Mouse (Mus musculus): ENCODE results near the gene Fam192a. TPM values are rescaled to one million over a fixed set of nuclear protein-coding genes. Genes with fewer than 3 reads are reported as not detected.

Gene Fam192a
- polyA plus RNA-seq, 1 experiment from 2014 or later: 52.9 TPM

DNA sequence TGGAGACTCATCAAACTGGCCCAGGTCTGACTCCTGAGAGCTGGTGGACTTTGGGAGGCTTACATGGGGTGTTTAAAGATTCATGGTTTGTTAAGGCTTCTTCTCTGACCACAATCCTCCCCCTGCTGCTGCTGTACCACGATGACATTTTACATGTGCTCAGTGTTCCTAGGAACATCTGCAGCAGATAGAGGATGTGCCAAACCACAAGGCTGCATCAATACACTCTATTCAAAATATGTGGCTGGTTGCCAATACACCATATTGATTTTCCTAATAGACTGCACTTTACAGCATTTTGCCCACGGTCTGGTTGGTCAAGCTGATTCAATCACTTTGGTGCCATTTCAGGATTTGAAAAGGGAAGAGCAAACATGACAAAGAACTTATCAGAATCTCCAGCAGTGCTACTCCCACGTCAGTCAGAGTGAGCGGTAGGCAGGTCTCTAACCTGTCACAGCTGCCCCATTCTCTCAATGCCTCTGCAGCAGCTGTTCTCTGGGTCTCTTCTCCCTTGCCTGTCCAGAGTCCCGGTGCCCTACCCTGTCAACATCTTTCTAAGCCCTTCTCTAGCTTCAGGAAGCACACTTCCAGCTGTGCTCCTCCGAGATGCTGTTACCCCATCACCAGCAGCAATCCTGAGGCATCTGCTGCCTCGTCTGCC lies 19.8 kb downstream of the Fam192a start:
- no peaks in the 10 kb centered on the region for H3K27me3 ChIP-seq (ENCODE audit: control insufficient read depth, insufficient read depth, low read depth, low read length)
- no peak overlapping the region for H3K9ac ChIP-seq (ENCODE audit: low read length)
- peaks cover 52% of the 10 kb centered on the region for H3K36me3 ChIP-seq (ENCODE audit: control insufficient read depth, insufficient read depth, low read length)
- ATAC-seq (ENCODE audit: low read depth): no peak
- no peaks in the 10 kb centered on the region for H3K4me1 ChIP-seq (replicated peaks; ENCODE audit: control insufficient read depth, insufficient read depth, low read length)
- no peaks in the 10 kb centered on the region for H3K9me3 ChIP-seq (ENCODE audit: control insufficient read depth, low read length)
- H3K4me2 ChIP-seq (ENCODE audit: low read depth, low read length): no peak overlapping the region
- no peak overlapping the region for H3K4me3 ChIP-seq (ENCODE audit: low read length)
- WGBS: 86% methylated on average over 7 of the region's 7 CpGs
- H3K27ac ChIP-seq (ENCODE audit: low read length): no peak overlapping the region

DNA sequence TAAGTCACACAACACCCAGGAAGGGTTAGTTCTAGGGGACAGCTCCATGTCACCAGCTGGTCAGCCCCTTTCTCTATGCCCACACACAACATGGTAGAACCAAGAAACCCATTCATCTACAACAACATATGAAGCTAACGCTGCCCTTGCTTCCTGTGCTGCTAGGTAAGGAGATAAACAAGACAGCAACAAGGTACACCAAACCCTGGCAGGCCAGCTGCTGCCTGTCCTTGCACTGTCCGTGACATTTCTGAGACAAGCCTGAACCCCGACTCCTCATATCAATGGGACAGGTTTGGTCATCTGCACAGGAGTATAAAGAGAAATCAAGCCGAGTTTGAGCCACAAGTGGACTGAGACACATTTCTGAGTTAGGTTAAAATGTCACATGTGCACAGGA lies 26.6 kb downstream of the Fam192a start:
- H3K27me3 ChIP-seq (ENCODE audit: control insufficient read depth, insufficient read depth, low read depth, low read length): no peaks in the 10 kb centered on the region
- H3K4me2 ChIP-seq (ENCODE audit: low read depth, low read length): no peak overlapping the region
- H3K4me3 ChIP-seq (ENCODE audit: low read length): no peak overlapping the region
- no peak for ATAC-seq (ENCODE audit: low read depth)
- no peak overlapping the region for H3K27ac ChIP-seq (ENCODE audit: low read length)
- peaks cover 23% of the 10 kb centered on the region for H3K36me3 ChIP-seq (ENCODE audit: control insufficient read depth, insufficient read depth, low read length)
- H3K9ac ChIP-seq (ENCODE audit: low read length): no peak overlapping the region
- H3K4me1 ChIP-seq (replicated peaks; ENCODE audit: control insufficient read depth, insufficient read depth, low read length): no peaks in the 10 kb centered on the region
- WGBS: 87% methylated on average over 4 of the region's 4 CpGs
- H3K9me3 ChIP-seq (ENCODE audit: control insufficient read depth, low read length): no peaks in the 10 kb centered on the region

GRCm38 (mm10) chr8:94574159-94574907 lies 27.5 kb downstream of the Fam192a start:
- Histone ChIP-seq H3K27ac (ENCODE audit: low read length) (no peak overlapping the region), H3K9me3 (ENCODE audit: control insufficient read depth, low read length) (no peaks in the 10 kb centered on the region), H3K9ac (ENCODE audit: low read length) (no peak overlapping the region), H3K27me3 (ENCODE audit: control insufficient read depth, insufficient read depth, low read depth, low read length) (no peaks in the 10 kb centered on the region), H3K36me3 (ENCODE audit: control insufficient read depth, insufficient read depth, low read length) (peaks cover 23% of the 10 kb centered on the region), H3K4me3 (ENCODE audit: low read length) (no peak overlapping the region), H3K4me2 (ENCODE audit: low read depth, low read length) (no peak overlapping the region), H3K4me1 (replicated peaks; ENCODE audit: control insufficient read depth, insufficient read depth, low read length) (no peaks in the 10 kb centered on the region)
- WGBS: 85% methylated on average over 16 of the region's 16 CpGs
- ATAC-seq (ENCODE audit: low read depth): no peak

GRCm38 (mm10) chr8:94571896-94572295 lies 29.9 kb downstream of the Fam192a start:
- H3K4me1 ChIP-seq (replicated peaks; ENCODE audit: control insufficient read depth, insufficient read depth, low read length): no peaks in the 10 kb centered on the region
- 77% methylated on average over 2 of the region's 2 CpGs for WGBS
- no peak overlapping the region for H3K4me3 ChIP-seq (ENCODE audit: low read length)
- H3K36me3 ChIP-seq (ENCODE audit: control insufficient read depth, insufficient read depth, low read length): peaks cover 8% of the 10 kb centered on the region
- H3K4me2 ChIP-seq (ENCODE audit: low read depth, low read length): no peak overlapping the region
- H3K9me3 ChIP-seq (ENCODE audit: control insufficient read depth, low read length): no peaks in the 10 kb centered on the region
- no peak overlapping the region for H3K9ac ChIP-seq (ENCODE audit: low read length)
- no peaks in the 10 kb centered on the region for H3K27me3 ChIP-seq (ENCODE audit: control insufficient read depth, insufficient read depth, low read depth, low read length)
- no peak overlapping the region for H3K27ac ChIP-seq (ENCODE audit: low read length)
- no peak for ATAC-seq (ENCODE audit: low read depth)

DNA sequence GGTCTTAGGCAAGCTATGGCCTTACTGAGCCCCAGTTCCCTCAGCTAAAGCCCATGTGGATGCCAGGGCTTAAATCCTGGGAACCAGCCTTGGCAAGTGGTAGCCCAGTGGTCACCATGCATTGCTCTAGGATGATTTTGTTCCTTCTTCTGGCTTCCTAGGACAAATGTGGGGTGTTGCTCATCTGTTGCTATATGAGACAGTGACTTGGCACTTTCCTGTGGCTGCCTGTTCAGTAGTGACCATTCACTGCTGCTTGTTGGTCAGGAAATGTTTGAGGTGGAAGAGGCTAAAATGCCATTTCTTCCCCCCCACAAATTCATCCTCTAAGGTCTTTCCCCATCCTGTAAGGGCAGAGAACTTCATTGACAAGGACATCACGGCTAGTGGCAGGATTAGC lies 32.4 kb downstream of the Fam192a start:
- Histone ChIP-seq H3K27me3 (ENCODE audit: control insufficient read depth, insufficient read depth, low read depth, low read length) (no peaks in the 10 kb centered on the region), H3K4me2 (ENCODE audit: low read depth, low read length) (no peak overlapping the region), H3K4me3 (ENCODE audit: low read length) (no peak overlapping the region), H3K9ac (ENCODE audit: low read length) (no peak overlapping the region), H3K9me3 (ENCODE audit: control insufficient read depth, low read length) (no peaks in the 10 kb centered on the region), H3K27ac (ENCODE audit: low read length) (no peak overlapping the region), H3K4me1 (replicated peaks; ENCODE audit: control insufficient read depth, insufficient read depth, low read length) (no peaks in the 10 kb centered on the region), H3K36me3 (ENCODE audit: control insufficient read depth, insufficient read depth, low read length) (peaks cover under 1% of the 10 kb centered on the region; the same call in 1 of the 2 replicates)
- no peak for ATAC-seq (ENCODE audit: low read depth)
- 73% methylated on average over 1 of the region's 1 CpGs for WGBS

DNA sequence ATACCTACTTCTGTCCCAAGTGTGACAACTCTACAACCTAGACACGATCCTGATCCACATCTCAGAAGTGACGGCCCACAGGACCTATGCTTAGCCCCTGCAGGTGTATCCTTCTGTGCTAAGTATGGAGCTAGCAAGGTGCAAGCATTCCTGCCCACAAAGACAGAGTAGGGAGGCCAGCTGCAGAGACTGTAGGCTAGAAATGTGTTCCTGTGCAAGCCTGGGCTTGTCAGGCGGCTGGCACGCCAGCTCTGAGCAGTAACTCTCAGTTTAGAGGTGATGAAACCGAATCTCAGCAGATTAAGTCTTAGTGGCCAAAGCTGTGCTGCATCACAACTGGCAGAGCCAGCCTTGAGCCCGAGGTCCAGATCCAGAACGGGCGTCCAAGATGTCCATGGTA lies 33.7 kb downstream of the Fam192a start:
- WGBS: 79% methylated on average over 8 of the region's 8 CpGs
- Histone ChIP-seq H3K4me3 (ENCODE audit: low read length) (no peak overlapping the region), H3K9ac (ENCODE audit: low read length) (no peak overlapping the region), H3K4me2 (ENCODE audit: low read depth, low read length) (no peak overlapping the region), H3K27me3 (ENCODE audit: control insufficient read depth, insufficient read depth, low read depth, low read length) (no peaks in the 10 kb centered on the region), H3K9me3 (ENCODE audit: control insufficient read depth, low read length) (no peaks in the 10 kb centered on the region), H3K4me1 (replicated peaks; ENCODE audit: control insufficient read depth, insufficient read depth, low read length) (no peaks in the 10 kb centered on the region), H3K27ac (ENCODE audit: low read length) (no peak overlapping the region), H3K36me3 (ENCODE audit: control insufficient read depth, insufficient read depth, low read length) (no peaks in the 10 kb centered on the region; the same call in 1 of the 2 replicates)
- ATAC-seq (ENCODE audit: low read depth): no peak

GRCm38 (mm10) chr8:94567159-94567849 lies 34.5 kb downstream of the Fam192a start:
- Histone ChIP-seq H3K9ac (ENCODE audit: low read length) (no peak overlapping the region), H3K27me3 (ENCODE audit: control insufficient read depth, insufficient read depth, low read depth, low read length) (no peaks in the 10 kb centered on the region), H3K36me3 (ENCODE audit: control insufficient read depth, insufficient read depth, low read length) (no peaks in the 10 kb centered on the region), H3K4me1 (replicated peaks; ENCODE audit: control insufficient read depth, insufficient read depth, low read length) (no peaks in the 10 kb centered on the region), H3K4me3 (ENCODE audit: low read length) (no peak overlapping the region), H3K27ac (ENCODE audit: low read length) (no peak overlapping the region), H3K4me2 (ENCODE audit: low read depth, low read length) (no peak overlapping the region), H3K9me3 (ENCODE audit: control insufficient read depth, low read length) (no peaks in the 10 kb centered on the region)
- ATAC-seq (ENCODE audit: low read depth): no peak
- WGBS: 64% methylated on average over 8 of the region's 8 CpGs

- H3K36me3 ChIP-seq (ENCODE audit: control insufficient read depth, insufficient read depth, low read length): no peaks in the 10 kb centered on the region
- WGBS: 47% methylated on average over 15 of the region's 15 CpGs
- H3K4me3 ChIP-seq (ENCODE audit: low read length): no peak overlapping the region
- no peak for ATAC-seq (ENCODE audit: low read depth)
- H3K4me1 ChIP-seq (replicated peaks; ENCODE audit: control insufficient read depth, insufficient read depth, low read length): no peaks in the 10 kb centered on the region
- H3K4me2 ChIP-seq (ENCODE audit: low read depth, low read length): no peak overlapping the region
- no peak overlapping the region for H3K27ac ChIP-seq (ENCODE audit: low read length)
- no peaks in the 10 kb centered on the region for H3K27me3 ChIP-seq (ENCODE audit: control insufficient read depth, insufficient read depth, low read depth, low read length)
- H3K9ac ChIP-seq (ENCODE audit: low read length): no peak overlapping the region
- no peaks in the 10 kb centered on the region for H3K9me3 ChIP-seq (ENCODE audit: control insufficient read depth, low read length)
Measured at GRCm38 (mm10) chr8:94566446-94567158, 35.2 kb downstream of the Fam192a start.

- H3K9me3 ChIP-seq (ENCODE audit: control insufficient read depth, low read length): no peaks in the 10 kb centered on the region
- H3K36me3 ChIP-seq (ENCODE audit: control insufficient read depth, insufficient read depth, low read length): no peaks in the 10 kb centered on the region
- H3K27ac ChIP-seq (ENCODE audit: low read length): no peak overlapping the region
- no peaks in the 10 kb centered on the region for H3K4me1 ChIP-seq (replicated peaks; ENCODE audit: control insufficient read depth, insufficient read depth, low read length)
- no peak for ATAC-seq (ENCODE audit: low read depth)
- no peak overlapping the region for H3K4me3 ChIP-seq (ENCODE audit: low read length)
- H3K4me2 ChIP-seq (ENCODE audit: low read depth, low read length): no peak overlapping the region
- WGBS: 66% methylated on average over 6 of the region's 6 CpGs
- H3K9ac ChIP-seq (ENCODE audit: low read length): no peak overlapping the region
- H3K27me3 ChIP-seq (ENCODE audit: control insufficient read depth, insufficient read depth, low read depth, low read length): no peaks in the 10 kb centered on the region
Measured at GRCm38 (mm10) chr8:94566033-94566432, 35.8 kb downstream of the Fam192a start.

Measured in lung, embryonic 16.5 days (tissue).